9 mouse cellular contexts compared by ENCODE assay signal in the genomic region with DNA sequence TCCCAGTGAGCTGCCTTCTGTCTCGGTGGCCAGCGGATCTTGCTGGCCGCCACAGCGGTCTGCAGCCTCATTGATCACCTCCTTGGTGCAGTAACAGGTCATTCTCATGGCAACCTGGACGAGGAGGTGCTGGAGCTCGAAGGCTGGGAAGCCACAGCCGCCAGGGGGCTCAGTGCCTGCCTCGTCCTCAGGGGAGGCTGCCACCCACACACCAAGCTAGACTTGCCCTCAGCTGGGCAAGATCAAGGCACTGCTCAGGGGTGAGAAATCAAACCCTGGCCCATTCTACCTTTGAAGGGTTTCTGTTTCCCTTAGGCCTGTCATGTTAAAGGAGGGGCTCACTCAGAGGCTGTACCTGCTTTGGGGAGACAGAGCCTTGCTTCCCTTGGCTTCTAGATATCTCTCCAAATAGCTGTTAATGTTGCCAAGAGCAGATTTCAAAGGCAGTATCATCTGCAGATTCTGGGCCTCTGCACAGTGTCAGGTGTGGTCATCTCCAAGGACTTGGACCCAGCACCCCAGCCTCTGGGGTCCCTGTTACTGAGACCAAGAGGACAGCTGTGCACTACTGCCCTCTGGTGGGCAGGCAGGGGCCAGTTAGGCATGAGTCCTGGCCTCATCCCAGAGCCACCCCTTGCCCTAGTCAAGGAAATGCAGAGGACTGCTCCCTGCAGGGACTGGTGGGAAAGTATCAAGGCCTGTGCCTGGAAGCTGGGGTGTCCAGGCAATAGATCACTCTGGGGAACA. TPM values are rescaled to one million over a fixed set of nuclear protein-coding genes. Genes with fewer than 3 reads are reported as not detected.
DNase-seq lines count a peak whose midpoint lies in the region; ATAC-seq and TF ChIP-seq lines count a peak whose summit lies in the region.
"Had no signal": no experiment of that assay in that cellular context is flagged by ENCODE, and none has a peak within 500 bp of the region (broad histone marks: within the 10 kb centered on the region; RNA-seq: fewer than 3 reads in every experiment).

No protein-coding gene starts in this region.

- no peaks in the 10 kb centered on the region for H3K4me1 ChIP-seq in G1E (ENCODE audit: insufficient read depth, low read depth, low read length)
- peaks cover 5% of the 10 kb centered on the region; the same call in 1 of the 2 replicates for H3K4me1 ChIP-seq in heart, embryonic 16.5 days (ENCODE audit: control insufficient read depth, insufficient read depth, low read length)
- peaks cover 24% of the 10 kb centered on the region for H3K4me1 ChIP-seq in midbrain, embryonic 13.5 days (replicated peaks)

- H3K36me3 ChIP-seq in G1E (replicated peaks): no peaks in the 10 kb centered on the region
- H3K36me3 ChIP-seq in heart, embryonic 16.5 days (ENCODE audit: control insufficient read depth, insufficient read depth): no peaks in the 10 kb centered on the region
- no peaks in the 10 kb centered on the region for H3K36me3 ChIP-seq in midbrain, embryonic 13.5 days

- H3K4me3 ChIP-seq in G1E (ENCODE audit: low read depth, low read length): no peak overlapping the region
- no peak overlapping the region for H3K4me3 ChIP-seq in heart, embryonic 16.5 days (ENCODE audit: low read length)
- H3K4me3 ChIP-seq in midbrain, embryonic 13.5 days (replicated peaks): no peak overlapping the region

- H3K9ac ChIP-seq in heart, embryonic 16.5 days (ENCODE audit: low read length): no peak overlapping the region
- H3K9ac ChIP-seq in midbrain, embryonic 13.5 days (replicated peaks): no peak overlapping the region

- peaks cover 38% of the 10 kb centered on the region for H3K9me3 ChIP-seq in G1E (replicated peaks)
- H3K9me3 ChIP-seq in heart, embryonic 16.5 days (replicated peaks; ENCODE audit: control insufficient read depth, low read length): no peaks in the 10 kb centered on the region
- H3K9me3 ChIP-seq in midbrain, embryonic 13.5 days: no peaks in the 10 kb centered on the region

- 38% methylated on average over 8 of the region's 8 CpGs for WGBS in heart, embryonic 16.5 days
- 13% methylated on average over 8 of the region's 8 CpGs for WGBS in midbrain, embryonic 13.5 days

- no peaks in the 10 kb centered on the region for H3K27me3 ChIP-seq in G1E (ENCODE audit: insufficient read depth, low read length)
- H3K27me3 ChIP-seq in heart, embryonic 16.5 days (ENCODE audit: control insufficient read depth, insufficient read depth, low read length): no peaks in the 10 kb centered on the region
- peaks cover 27% of the 10 kb centered on the region for H3K27me3 ChIP-seq in midbrain, embryonic 13.5 days

- TF ChIP-seq CTCF in G1E (IDR thresholded peaks at IDR 0.05; ENCODE audit: low read depth, low read length): no peak

- no peak overlapping the region for H3K27ac ChIP-seq in heart, embryonic 16.5 days (ENCODE audit: low read length)
- H3K27ac ChIP-seq in midbrain, embryonic 13.5 days: no peak overlapping the region

- ATAC-seq in G1E (ENCODE audit: extremely low read depth, insufficient number of reproducible peaks, low FRiP score, poor library complexity, severe bottlenecking): no peak
- peak; percentile 73 for ATAC-seq in heart, embryonic 16.5 days (replicated peaks; ENCODE audit: extremely low read depth, insufficient read depth, low FRiP score)
- ATAC-seq in midbrain, embryonic 13.5 days: peak; percentile 57

- H3K4me2 ChIP-seq in heart, embryonic 16.5 days (ENCODE audit: low read depth, low read length): no peak overlapping the region
- no peak overlapping the region for H3K4me2 ChIP-seq in midbrain, embryonic 13.5 days (replicated peaks)

- DNase-seq in layer of hippocampus, postnatal 10 days (ENCODE audit: low spot score in 2 of 2): peak; percentile 50 to 56
- no peak for DNase-seq in layer of hippocampus, adult 9-11 months
- DNase-seq in G1E (ENCODE audit: low spot score): peak; percentile 8
- peak; percentile 85 for DNase-seq in embryo, embryonic 10 days (ENCODE audit: low spot score)
- DNase-seq in kidney, postnatal 14 days: peak; percentile 65
- peak; percentile 79 for DNase-seq in thymus, postnatal 4 days

RNA-seq across cellular contexts. Expression of a gene that starts 18.0 kb away (rescaled TPM):
- 10 to 100 TPM; 33.0 to 35.5 TPM for total RNA-seq in layer of hippocampus, postnatal 10 days (2021)
- total RNA-seq in G1E (2014; fragmentation: Nextera tagmentation): 56.7 and 58.3 TPM in 2 replicates
- 37.3 and 44.0 TPM in 2 replicates for total RNA-seq in G1E (2017)
- polyA plus RNA-seq in G1E (2012): 29.4 and 30.5 TPM in 2 replicates
- 138 TPM in 2 replicates for polyA plus RNA-seq in heart, embryonic 16.5 days (2015; fragmentation: Nextera tagmentation; extraction: Ambion mirVana)
- polyA plus RNA-seq in midbrain, embryonic 13.5 days (2015; fragmentation: Nextera tagmentation; extraction: Ambion mirVana): 96.1 and 101 TPM in 2 replicates

RNA-seq across cellular contexts. Expression of a gene that starts 18.0 kb away (rescaled TPM):
- 100 to 1,000 TPM; 175 to 197 TPM for total RNA-seq in layer of hippocampus, postnatal 10 days (2021)
- 36.3 and 52.3 TPM in 2 replicates for total RNA-seq in G1E (2014; fragmentation: Nextera tagmentation)
- total RNA-seq in G1E (2017): 41.8 and 45.9 TPM in 2 replicates
- 88.3 and 134 TPM in 2 replicates for polyA plus RNA-seq in G1E (2012)
- 798 and 819 TPM in 2 replicates for polyA plus RNA-seq in heart, embryonic 16.5 days (2015; fragmentation: Nextera tagmentation; extraction: Ambion mirVana)
- polyA plus RNA-seq in midbrain, embryonic 13.5 days (2015; fragmentation: Nextera tagmentation; extraction: Ambion mirVana): 362 and 373 TPM in 2 replicates

RNA-seq across cellular contexts. Expression of a gene that starts 50.1 kb away (rescaled TPM):
- total RNA-seq in layer of hippocampus, postnatal 10 days (2021): not detected
- total RNA-seq in G1E (2014; fragmentation: Nextera tagmentation) (not detected in 2 replicates), G1E (2017) (not detected in 2 replicates)
- not detected in 2 replicates for polyA plus RNA-seq in G1E (2012)
- polyA plus RNA-seq in heart, embryonic 16.5 days (2015; fragmentation: Nextera tagmentation; extraction: Ambion mirVana): 42.2 and 50.2 TPM in 2 replicates
- 1.2 and 1.5 TPM in 2 replicates for polyA plus RNA-seq in midbrain, embryonic 13.5 days (2015; fragmentation: Nextera tagmentation; extraction: Ambion mirVana)
- polyA plus RNA-seq: gonadal fat pad, adult 2 months had no signal

Comparison
In these comparisons a context has a peak if more than half of its experiments do, and no peak if none do; other contexts are left out.
1. RNA of a gene that starts 50.1 kb away (polyA plus RNA-seq): 42.2 to 50.2 TPM in heart, embryonic 16.5 days; 1.2 to 1.5 TPM in midbrain, embryonic 13.5 days and not detected in G1E; every median in the first group is over 10 times any median in the second.